Mouse (Mus musculus) heart, adult 2 months (tissue): ENCODE measurements at regions not wholly inside any gene's neighbourhood (a gene's known extent, or its start where the extent isn't known, plus 50 kb on each side); places are given as distances from the start of the nearest gene placed in this dataset.

ENCODE experiments used
- DNase-seq, 2 experiments: peaks; one replicate each; pipeline ENCODE4 v3.0.0; 2021
- H3K27ac ChIP-seq: fragments of 200-600 bp; 2 replicates; pipeline ENCODE4 v1.8.1; 2022
- H3K27me3 ChIP-seq: fragments of 200-500 bp; 2 replicates; pipeline ENCODE4 v1.6.1; 2012; ENCODE audit warnings: mild to moderate bottlenecking, low read length, inconsistent platforms, mixed read lengths; ENCODE audit not compliant: control insufficient read depth, insufficient read depth
- H3K36me3 ChIP-seq: fragments of 200-500 bp; 2 replicates; pipeline ENCODE4 v1.6.1; 2012; ENCODE audit warnings: low read length, inconsistent platforms; ENCODE audit not compliant: control insufficient read depth, insufficient read depth
- H3K4me1 ChIP-seq: fragments of 200-500 bp; 2 replicates; pipeline ENCODE4 v1.6.1; 2011; ENCODE audit warnings: low read length; ENCODE audit not compliant: control insufficient read depth, insufficient read depth
- H3K4me3 ChIP-seq: fragments of 200-600 bp; 2 replicates; pipeline ENCODE4 v1.8.1; 2022
- H3K79me2 ChIP-seq: fragments of 200-500 bp; replicated peaks from 2 replicates; pipeline ENCODE4 v1.6.1; 2012; ENCODE audit warnings: mild to moderate bottlenecking, inconsistent platforms, low read length, moderate library complexity, mixed read lengths; ENCODE audit not compliant: control insufficient read depth, insufficient read depth
- H3K9ac ChIP-seq: fragments of 200-500 bp; 2 replicates; pipeline ENCODE4 v1.6.1; 2012; ENCODE audit warnings: low read depth, mild to moderate bottlenecking, control low read depth, inconsistent platforms, low read length, mixed read lengths
- CTCF ChIP-seq: fragments of 200-600 bp; IDR thresholded peaks from 2 replicates; pipeline ENCODE4 v1.8.1; 2022; ENCODE audit warnings: antibody characterized with exemption, mild to moderate bottlenecking, moderate library complexity
- EP300 ChIP-seq: fragments of 200-500 bp; IDR thresholded peaks from 2 replicates; pipeline ENCODE4 v1.6.1; 2011; ENCODE audit warnings: low read depth, low read length, control low read depth; ENCODE audit not compliant: insufficient read depth
- POLR2A ChIP-seq: fragments of 200-500 bp; IDR thresholded peaks from 2 replicates; pipeline ENCODE4 v1.6.1; 2011; ENCODE audit warnings: mild to moderate bottlenecking, low read depth, low read length, control low read depth; ENCODE audit not compliant: insufficient read depth
- WGBS: fragments of 180-500 bp; shearing (Covaris S2); methylation state at CpG from one replicate; pipeline ENCODE4 v1.1.7; 2018; 5-methylcytosine and 5-hydroxymethylcytosine counted together
- intact Hi-C: fragments of 180-260 bp; cut with DNase I; formaldehyde crosslinking; loops from one replicate; pipeline ENCODE4 v1.15.1; 2025

DNA sequence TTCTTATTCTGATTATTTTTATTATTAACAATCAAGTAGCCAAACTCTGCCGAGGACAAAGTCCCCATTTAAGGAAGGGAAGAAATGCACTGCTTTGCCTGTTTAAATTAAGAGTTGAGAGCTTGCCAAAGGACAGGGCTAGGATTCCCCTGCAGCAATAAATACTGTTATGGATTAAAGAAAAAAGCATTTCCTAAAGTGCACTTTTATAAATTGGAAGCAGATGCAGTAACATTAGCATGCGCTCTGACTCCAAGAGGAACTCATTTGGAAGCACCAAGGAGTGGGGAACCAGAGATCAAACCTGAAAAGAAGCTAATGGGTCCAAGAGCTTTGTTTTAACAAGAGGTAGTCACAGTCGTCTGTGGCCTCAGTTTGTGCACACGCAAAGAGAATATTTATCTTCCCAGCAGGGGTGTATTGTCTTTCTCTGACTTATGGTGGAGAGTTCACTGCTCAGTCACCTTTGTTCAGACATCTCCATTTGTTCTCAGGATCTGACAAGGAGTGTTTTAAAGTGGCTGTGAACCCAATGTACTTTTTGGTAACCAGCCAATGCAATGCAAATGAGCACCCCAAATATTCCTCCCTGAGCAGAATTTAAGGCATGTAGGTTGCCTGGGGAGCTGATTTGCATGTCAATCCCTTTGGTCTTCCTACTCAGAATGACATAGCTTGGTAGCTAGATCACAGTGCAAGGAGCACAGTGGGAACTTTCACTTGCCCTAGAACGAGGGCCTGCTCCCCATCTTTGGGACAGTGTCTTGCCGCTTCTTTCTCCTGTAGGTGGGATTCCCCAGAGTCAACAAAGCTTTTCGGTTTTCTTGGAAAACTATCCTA, 119.1 kb upstream of the Nbea start:
- H3K27me3 ChIP-seq = no peaks in the 10 kb centered on the region
- H3K4me1 ChIP-seq = no peaks in the 10 kb centered on the region
- H3K9ac ChIP-seq = no peak overlapping the region
- 50% methylated on average over 7 of the region's 7 CpGs for WGBS
- H3K36me3 ChIP-seq = no peaks in the 10 kb centered on the region
- H3K27ac ChIP-seq = no peak overlapping the region
- no peak overlapping the region for H3K4me3 ChIP-seq
- TF ChIP-seq CTCF (no peak), EP300 (no peak), POLR2A (no peak)
- no peak for DNase-seq
- intact Hi-C loops = no loop called here
- no peaks in the 10 kb centered on the region for H3K79me2 ChIP-seq

DNA sequence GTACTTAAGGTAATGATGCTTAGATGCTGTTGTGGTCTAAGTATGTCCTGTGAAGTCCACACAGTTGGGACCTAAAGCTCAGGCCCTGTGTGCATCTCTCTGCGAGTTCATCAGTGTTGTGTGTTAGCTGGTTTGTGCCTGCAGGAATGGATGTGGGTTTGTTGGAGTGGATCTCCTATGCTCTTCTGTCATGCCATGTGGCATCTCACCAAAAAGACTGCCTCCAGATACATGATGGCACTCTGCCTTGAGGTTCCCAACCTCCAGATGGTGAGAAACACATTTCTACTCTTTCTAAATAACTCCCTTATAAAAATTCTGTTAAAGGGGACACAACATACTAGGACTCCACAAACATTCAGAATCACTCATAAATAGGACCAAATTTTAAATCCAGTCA, 117.3 kb upstream of the Nbea start:
- TF ChIP-seq CTCF (no peak), EP300 (no peak), POLR2A (no peak)
- H3K4me1 ChIP-seq = no peaks in the 10 kb centered on the region
- H3K36me3 ChIP-seq = no peaks in the 10 kb centered on the region
- no peak for DNase-seq
- no peaks in the 10 kb centered on the region for H3K27me3 ChIP-seq
- H3K9ac ChIP-seq = no peak overlapping the region
- WGBS = 84% methylated on average over 1 of the region's 1 CpGs
- H3K4me3 ChIP-seq = no peak overlapping the region
- no peaks in the 10 kb centered on the region for H3K79me2 ChIP-seq
- intact Hi-C loops = no loop called here
- H3K27ac ChIP-seq = no peak overlapping the region

DNA sequence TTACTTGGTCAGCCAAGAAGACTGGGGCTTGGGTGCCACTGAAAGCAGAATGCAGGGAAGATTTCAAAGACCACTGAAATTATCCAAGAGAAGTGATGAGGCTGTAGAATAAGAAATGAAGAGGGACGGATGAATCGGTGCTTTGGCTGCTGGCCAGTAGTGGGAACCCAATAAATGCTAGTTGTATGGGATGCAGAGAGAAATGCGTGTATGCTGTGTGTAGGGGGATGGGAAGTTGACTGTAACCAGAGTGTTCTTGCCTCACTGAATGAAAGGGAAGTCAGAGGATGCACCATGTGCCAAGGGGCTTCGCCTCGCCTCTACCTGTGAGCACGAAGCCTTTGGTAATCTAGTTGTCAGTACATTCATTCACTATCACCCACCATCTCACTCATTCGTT, 112.1 kb upstream of the Nbea start:
- 81% methylated on average over 7 of the region's 7 CpGs for WGBS
- Histone ChIP-seq H3K4me1 (no peaks in the 10 kb centered on the region), H3K9ac (no peak overlapping the region), H3K27me3 (no peaks in the 10 kb centered on the region), H3K36me3 (no peaks in the 10 kb centered on the region), H3K4me3 (no peak overlapping the region), H3K79me2 (no peaks in the 10 kb centered on the region), H3K27ac (no peak overlapping the region)
- DNase-seq = no peak
- intact Hi-C loops = no loop called here
- no peak for TF ChIP-seq CTCF
- TF ChIP-seq POLR2A = no peak
- TF ChIP-seq EP300 = no peak

DNA sequence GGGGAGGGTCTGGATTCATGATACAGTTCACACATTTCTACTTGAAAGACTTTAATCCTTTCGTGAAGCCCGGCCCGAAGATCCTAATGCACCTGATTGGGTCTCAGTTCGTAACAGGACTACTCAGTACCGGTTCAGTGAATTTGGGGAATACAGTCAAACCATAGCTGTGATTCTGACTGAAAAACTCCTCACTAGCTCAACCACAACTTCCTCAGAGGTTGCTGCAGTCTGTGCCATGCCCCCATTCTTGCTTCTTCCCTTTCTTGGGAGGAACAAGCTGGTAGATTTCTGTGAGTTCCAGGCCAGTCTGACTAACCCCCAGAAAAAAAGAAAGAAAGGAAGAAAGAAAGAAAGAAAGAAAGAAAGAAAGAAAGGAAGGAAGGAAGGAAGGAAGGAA, 98.0 kb upstream of the Nbea start:
- no peaks in the 10 kb centered on the region for H3K27me3 ChIP-seq
- no peaks in the 10 kb centered on the region for H3K4me1 ChIP-seq
- intact Hi-C loops = no loop called here
- no peak overlapping the region for H3K27ac ChIP-seq
- H3K36me3 ChIP-seq = no peaks in the 10 kb centered on the region
- WGBS = 85% methylated on average over 5 of the region's 5 CpGs
- no peak overlapping the region for H3K4me3 ChIP-seq
- TF ChIP-seq EP300 = no peak
- no peak for TF ChIP-seq POLR2A
- TF ChIP-seq CTCF = no peak
- H3K9ac ChIP-seq = no peak overlapping the region
- no peak for DNase-seq
- H3K79me2 ChIP-seq = no peaks in the 10 kb centered on the region

DNA sequence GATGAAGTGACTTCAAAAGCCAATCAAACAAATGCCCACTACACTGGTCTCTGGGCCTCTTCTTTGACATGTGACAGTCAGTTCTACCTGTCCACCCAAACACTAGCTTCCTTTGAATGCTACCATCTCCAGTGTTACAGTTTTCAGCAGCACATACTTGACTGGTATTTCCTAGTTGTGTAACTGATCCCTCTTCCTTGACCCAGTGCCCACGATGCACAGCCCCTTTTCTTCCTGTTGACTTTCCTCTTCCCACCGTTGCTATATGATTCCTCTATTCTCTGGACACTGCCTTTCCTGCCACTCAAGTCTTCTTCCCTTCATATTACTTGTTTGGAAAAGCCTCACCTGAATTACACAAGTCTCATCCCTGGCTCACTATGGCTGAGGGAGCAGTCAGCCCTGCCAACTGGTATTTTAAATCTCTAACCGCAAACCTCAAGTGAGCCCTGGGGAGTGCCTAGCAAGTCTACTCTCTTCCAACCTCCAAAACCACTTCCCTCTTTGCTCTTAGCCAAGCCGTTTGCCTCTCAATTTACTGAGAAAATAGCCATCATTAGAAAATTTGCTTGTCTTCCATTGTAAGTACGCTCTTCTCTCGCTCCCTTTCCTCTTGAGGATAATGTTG, 96.9 kb upstream of the Nbea start:
- DNase-seq = no peak
- H3K4me3 ChIP-seq = no peak overlapping the region
- no peak overlapping the region for H3K27ac ChIP-seq
- no peaks in the 10 kb centered on the region for H3K36me3 ChIP-seq
- 65% methylated on average over 6 of the region's 6 CpGs for WGBS
- H3K9ac ChIP-seq = no peak overlapping the region
- intact Hi-C loops = no loop called here
- TF ChIP-seq CTCF (no peak), EP300 (no peak), POLR2A (no peak)
- H3K27me3 ChIP-seq = no peaks in the 10 kb centered on the region
- no peaks in the 10 kb centered on the region for H3K79me2 ChIP-seq
- no peaks in the 10 kb centered on the region for H3K4me1 ChIP-seq

DNA sequence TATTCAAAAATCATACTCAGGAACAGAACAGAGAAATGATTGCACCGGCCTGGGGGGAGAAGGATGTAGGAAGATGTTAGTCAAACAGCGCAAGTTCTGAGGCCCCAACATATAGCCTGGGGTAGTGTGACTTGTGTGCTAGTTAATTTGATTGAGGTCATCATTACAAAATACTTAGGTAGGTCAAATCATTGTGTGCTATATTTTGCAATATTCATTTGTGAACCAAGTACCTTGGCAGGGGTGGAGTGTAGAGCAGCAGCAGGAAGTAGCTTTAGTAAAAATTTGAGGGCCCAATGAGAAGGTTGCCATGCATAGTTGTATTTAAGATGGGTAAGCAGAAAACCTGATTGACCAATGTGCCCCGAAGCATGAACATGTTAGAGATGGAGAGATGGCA, 89.1 kb upstream of the Nbea start:
- 94% methylated on average over 3 of the region's 3 CpGs for WGBS
- TF ChIP-seq CTCF (no peak), POLR2A (no peak), EP300 (no peak)
- H3K4me1 ChIP-seq = no peaks in the 10 kb centered on the region; the same call in none of the 2 replicates
- H3K27me3 ChIP-seq = no peaks in the 10 kb centered on the region
- DNase-seq = no peak
- H3K36me3 ChIP-seq = peaks cover 2% of the 10 kb centered on the region; the same call in 1 of the 2 replicates
- no peaks in the 10 kb centered on the region for H3K79me2 ChIP-seq
- no peak overlapping the region for H3K27ac ChIP-seq
- no peak overlapping the region for H3K4me3 ChIP-seq
- H3K9ac ChIP-seq = no peak overlapping the region
- intact Hi-C loops = no loop called here
